Mouse (Mus musculus): ENCODE measurements around the gene Iqcf6. TPM values are rescaled to one million over a fixed set of nuclear protein-coding genes. Genes with fewer than 3 reads are reported as not detected.

The Iqcf6 gene
- total and polyA plus RNA-seq, 3 experiments: not detected

DNA sequence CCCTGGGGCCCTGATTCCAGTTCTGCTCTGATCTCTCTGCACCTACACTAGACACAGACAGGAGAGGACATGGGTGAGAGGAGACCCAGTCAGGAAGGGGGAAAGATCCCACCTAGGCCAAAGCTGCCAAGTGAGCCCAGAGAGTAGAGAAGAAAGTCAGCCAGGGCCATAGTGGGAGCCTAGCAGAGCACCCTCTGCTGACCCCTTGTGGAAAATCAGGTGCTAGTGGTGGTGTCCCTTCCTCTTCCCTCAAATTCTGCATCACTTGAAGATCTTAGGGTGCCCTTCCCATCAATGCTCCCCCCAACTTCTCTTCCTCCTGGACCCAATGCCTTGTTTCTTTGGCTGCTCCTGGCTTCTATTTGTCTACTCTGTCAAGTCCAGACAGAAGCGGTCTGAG, 26.3 kb downstream of the Iqcf6 start:
- no peak for TF ChIP-seq GABPA (IDR thresholded peaks at IDR 0.05; ENCODE audit: insufficient replicate concordance, low read depth, low read length)
- TF ChIP-seq SMC3 (IDR thresholded peaks at IDR 0.05; ENCODE audit: low read depth, low read length): peak; percentile 77
- TF ChIP-seq USF1 (IDR thresholded peaks at IDR 0.05; ENCODE audit: low read depth, low read length): no peak
- TF ChIP-seq RCOR1 (conservative IDR thresholded peaks at IDR 0.05; ENCODE audit: low read depth, low read length): no peak
- TF ChIP-seq NELFE (IDR thresholded peaks at IDR 0.05; ENCODE audit: low read depth, low read length): no peak
- TF ChIP-seq CTCF (conservative IDR thresholded peaks at IDR 0.05 in 1 of 2, IDR thresholded peaks at IDR 0.05 in 1 of 2; ENCODE audit: low read depth in 2 of 2, low read length in 2 of 2): peak; percentile 46 to 80
- TF ChIP-seq RAD21 (IDR thresholded peaks at IDR 0.05; ENCODE audit: low read depth, low read length): peak; percentile 42
- TF ChIP-seq TBP (conservative IDR thresholded peaks at IDR 0.05; ENCODE audit: low read depth, low read length): no peak
- TF ChIP-seq ZNF384 (IDR thresholded peaks at IDR 0.05; ENCODE audit: low read depth, low read length): no peak

DNA sequence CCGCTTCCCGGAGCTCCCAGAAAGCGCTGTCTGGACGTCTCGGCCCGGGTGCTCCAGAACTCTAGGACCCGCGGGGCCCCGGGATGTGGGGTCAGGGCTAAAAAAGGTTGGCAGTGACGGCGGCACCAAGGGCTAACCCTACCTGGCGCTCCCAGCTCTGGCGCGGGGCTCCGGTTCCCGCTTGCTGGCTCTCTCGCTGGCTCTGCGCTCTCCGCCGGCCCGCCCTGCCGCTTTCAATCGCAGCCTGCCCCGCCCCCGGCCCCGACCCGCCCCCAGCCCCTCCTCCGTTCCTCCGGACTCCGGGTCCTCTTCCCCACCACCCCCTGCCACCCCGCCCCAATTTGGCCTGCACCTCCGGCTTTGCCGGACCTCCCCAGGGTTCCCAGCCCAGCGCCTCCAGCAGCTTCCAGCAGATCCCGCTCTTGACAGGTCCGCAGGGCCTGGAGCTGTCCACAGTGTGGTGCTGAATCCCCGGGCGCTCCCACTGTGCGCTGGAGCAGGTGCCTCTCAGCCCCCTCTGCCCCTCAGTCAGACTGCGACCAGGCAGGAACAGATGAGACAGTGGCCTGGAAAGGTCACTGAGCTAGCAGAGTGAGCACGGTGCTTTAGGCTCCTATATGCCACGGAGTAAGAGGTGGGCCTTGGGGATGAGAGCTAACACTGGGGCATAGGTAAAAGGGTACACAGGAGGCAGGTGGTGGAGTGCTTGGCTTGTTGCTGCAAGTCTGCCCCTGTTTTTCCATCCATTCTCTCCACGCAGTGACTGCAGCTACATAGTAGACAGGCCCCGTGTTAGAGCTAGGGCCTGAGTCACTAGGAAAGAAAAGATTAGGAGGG, 29.7 kb downstream of the Iqcf6 start, which contains the start of gene Grm2:
Gene Grm2 (minus strand): TSS at position 199 of the 837 bp plus-strand sequence.
- peaks cover 33% of the 10 kb centered on the region for H3K27me3 ChIP-seq (replicated peaks)
- H3K9ac ChIP-seq (ENCODE audit: insufficient read depth, low read depth): no peak within 1 kb of the TSS
- dilution Hi-C loops (cut with MboI; ENCODE audit: extremely low pct_ligation_motif_present, extremely low pct_unique_long_range_greater_than_20kb, low sequenced_read_pairs): no loop called here
- H3K4me2 ChIP-seq (ENCODE audit: insufficient read depth, low read depth, poor library complexity, severe bottlenecking): no peak within 1 kb of the TSS
- H3K79me2 ChIP-seq (replicated peaks; ENCODE audit: control insufficient read depth, extremely low read depth, insufficient read depth, poor library complexity, severe bottlenecking): no peaks in the 10 kb centered on the region
- H3K27ac ChIP-seq (ENCODE audit: insufficient read depth, low read depth): no peak within 1 kb of the TSS
- in situ Hi-C loops (cut with MboI; ENCODE audit: low pct_ligation_motif_present, low pct_unique_long_range_greater_than_20kb, low sequenced_read_pairs): loop anchor here (10.0 to 25.0 kb wide), 2 partner anchors 51 to 631 kb away; partner anchors contain the start of genes Cish and Mapkapk3
- TF ChIP-seq USF2 (conservative IDR thresholded peaks at IDR 0.05; ENCODE audit: low read depth, low read length): no peak
- peak; percentile 35; the same call in 1 of the 2 replicates for TF ChIP-seq ZKSCAN1 (IDR thresholded peaks at IDR 0.05; ENCODE audit: borderline replicate concordance, low read depth, low read length)
- H3K4me1 ChIP-seq (ENCODE audit: control insufficient read depth in 1 of 2, insufficient read depth in 2 of 2): no peaks in the 10 kb centered on the region
- no peaks in the 10 kb centered on the region for H3K9me3 ChIP-seq (replicated peaks; ENCODE audit: low read length)
- H3K36me3 ChIP-seq (replicated peaks in 1 of 2; ENCODE audit: control insufficient read depth in 1 of 2, insufficient read depth in 1 of 2, low read length in 1 of 2): peaks cover 18 to 38% of the 10 kb centered on the region in 2 experiments
- no peak within 1 kb of the TSS for H3K4me3 ChIP-seq (replicated peaks in 1 of 3; ENCODE audit: low read depth in 2 of 3, low read length in 2 of 3, poor library complexity in 1 of 3)
- DNase-seq (ENCODE audit: extremely low read depth): no peak

More for the DNA sequence above, 26.3 kb downstream of the Iqcf6 start:
- H3K9me3 ChIP-seq (replicated peaks; ENCODE audit: low read length): peaks cover 3% of the 10 kb centered on the region
- no peak overlapping the region for H3K4me3 ChIP-seq (replicated peaks in 1 of 3; ENCODE audit: low read depth in 2 of 3, low read length in 2 of 3, poor library complexity in 1 of 3)
- DNase-seq (ENCODE audit: extremely low read depth): peak; percentile 17
- H3K36me3 ChIP-seq (replicated peaks in 1 of 2; ENCODE audit: control insufficient read depth in 1 of 2, insufficient read depth in 1 of 2, low read length in 1 of 2): peaks cover 0 to 4% of the 10 kb centered on the region in 2 experiments
- H3K27ac ChIP-seq (ENCODE audit: insufficient read depth, low read depth): no peak overlapping the region
- H3K9ac ChIP-seq (ENCODE audit: insufficient read depth, low read depth): no peak overlapping the region
- dilution Hi-C loops (cut with MboI; ENCODE audit: extremely low pct_ligation_motif_present, extremely low pct_unique_long_range_greater_than_20kb, low sequenced_read_pairs) (no loop called here), in situ Hi-C loops (cut with MboI; ENCODE audit: low pct_ligation_motif_present, low pct_unique_long_range_greater_than_20kb, low sequenced_read_pairs) (loop anchor here (10.0 to 25.0 kb wide), 2 partner anchors 48 to 635 kb away; partner anchors contain the start of genes Cish and Mapkapk3)
- no peak overlapping the region for H3K4me2 ChIP-seq (ENCODE audit: insufficient read depth, low read depth, poor library complexity, severe bottlenecking)
- H3K27me3 ChIP-seq (replicated peaks): peaks cover 58% of the 10 kb centered on the region
- H3K4me1 ChIP-seq (ENCODE audit: control insufficient read depth in 1 of 2, insufficient read depth in 2 of 2): no peaks in the 10 kb centered on the region
- H3K79me2 ChIP-seq (replicated peaks; ENCODE audit: control insufficient read depth, extremely low read depth, insufficient read depth, poor library complexity, severe bottlenecking): no peaks in the 10 kb centered on the region

DNA sequence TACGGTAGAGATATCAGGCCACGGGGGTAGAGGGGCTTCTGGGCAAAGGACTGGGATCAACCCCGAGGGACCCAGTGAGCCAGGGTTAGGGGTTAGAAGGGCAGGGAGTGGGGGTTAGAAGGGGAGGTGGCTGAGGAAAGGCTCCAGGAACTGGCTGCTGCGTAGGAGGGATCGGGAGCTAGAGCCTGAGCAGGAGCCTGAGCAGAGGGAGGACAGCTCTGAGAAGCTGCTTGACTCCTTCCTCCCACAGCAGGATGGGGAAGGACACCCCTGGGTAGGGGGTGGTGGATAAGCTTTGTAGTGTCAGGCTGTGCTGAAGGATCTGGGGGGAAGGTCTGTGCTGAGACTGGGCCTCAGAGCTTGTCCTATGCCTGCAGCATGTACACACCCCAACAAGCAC, 30.4 kb downstream of the Iqcf6 start:
- in situ Hi-C loops (cut with MboI; ENCODE audit: low pct_ligation_motif_present, low pct_unique_long_range_greater_than_20kb, low sequenced_read_pairs): loop anchor here (10.0 to 25.0 kb wide), 2 partner anchors 52 to 630 kb away; partner anchors contain the start of genes Cish and Mapkapk3
- H3K4me1 ChIP-seq (ENCODE audit: control insufficient read depth in 1 of 2, insufficient read depth in 2 of 2): no peaks in the 10 kb centered on the region
- DNase-seq (ENCODE audit: extremely low read depth): no peak
- H3K36me3 ChIP-seq (replicated peaks in 1 of 2; ENCODE audit: control insufficient read depth in 1 of 2, insufficient read depth in 1 of 2, low read length in 1 of 2): peaks cover 25 to 45% of the 10 kb centered on the region in 2 experiments
- H3K27ac ChIP-seq (ENCODE audit: insufficient read depth, low read depth): no peak overlapping the region
- H3K79me2 ChIP-seq (replicated peaks; ENCODE audit: control insufficient read depth, extremely low read depth, insufficient read depth, poor library complexity, severe bottlenecking): no peaks in the 10 kb centered on the region
- H3K4me3 ChIP-seq (replicated peaks in 1 of 3; ENCODE audit: low read depth in 2 of 3, low read length in 2 of 3, poor library complexity in 1 of 3): no peak overlapping the region
- peaks cover 30% of the 10 kb centered on the region for H3K27me3 ChIP-seq (replicated peaks)
- no peak overlapping the region for H3K9ac ChIP-seq (ENCODE audit: insufficient read depth, low read depth)
- no peak overlapping the region for H3K4me2 ChIP-seq (ENCODE audit: insufficient read depth, low read depth, poor library complexity, severe bottlenecking)
- H3K9me3 ChIP-seq (replicated peaks; ENCODE audit: low read length): no peaks in the 10 kb centered on the region
- dilution Hi-C loops (cut with MboI; ENCODE audit: extremely low pct_ligation_motif_present, extremely low pct_unique_long_range_greater_than_20kb, low sequenced_read_pairs): no loop called here
- TF ChIP-seq ELF1 (IDR thresholded peaks at IDR 0.05; ENCODE audit: low read depth, low read length): no peak

Measured in CH12.LX (cell line).